Comparison of ENCODE assay signal across 9 mouse cellular contexts in the genomic region with DNA sequence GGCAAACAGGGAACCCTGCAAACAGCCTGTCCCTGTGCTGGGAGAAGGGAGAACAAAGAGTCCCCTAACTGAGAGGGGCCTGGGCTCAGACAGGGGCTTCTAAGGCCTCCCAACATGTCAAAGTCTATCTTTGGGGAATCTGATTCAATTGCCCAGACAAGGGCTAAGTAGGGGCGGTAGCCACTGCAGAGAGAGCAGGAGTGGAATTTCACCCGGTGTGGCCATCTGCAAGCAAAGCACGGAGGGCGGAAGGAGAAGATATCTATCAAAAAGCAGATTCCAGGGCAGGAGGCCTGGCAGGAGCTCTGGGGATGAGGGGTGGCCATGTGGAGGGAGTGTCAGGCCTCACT. TPM values are rescaled to one million over a fixed set of nuclear protein-coding genes. Genes with fewer than 3 reads are reported as not detected.
DNase-seq lines count a peak whose midpoint lies in the region; ATAC-seq and TF ChIP-seq lines count a peak whose summit lies in the region.
"Had no signal": no experiment of that assay in that cellular context is flagged by ENCODE, and none has a peak within 500 bp of the region (broad histone marks: within the 10 kb centered on the region; RNA-seq: fewer than 3 reads in every experiment).

No protein-coding gene starts in this region.

- no peak overlapping the region for H3K27ac ChIP-seq in liver, embryonic 11.5 days (ENCODE audit: low read depth, low read length)
- no peak overlapping the region for H3K27ac ChIP-seq in liver, postnatal 0 days (ENCODE audit: low read depth)
- H3K27ac ChIP-seq in forebrain, postnatal 0 days (ENCODE audit: low read depth, low read length), result 0 out of 2 replicates have a peak overlapping the region, but pooled peaks have one; percentile 21
- peak overlapping the region; percentile 58 for H3K27ac ChIP-seq in neural tube, embryonic 15.5 days (replicated peaks)

- no peak for DNase-seq in liver, embryonic 11.5 days (ENCODE audit: low spot score)
- DNase-seq in liver, postnatal 0 days, result no peak
- no peak for DNase-seq in forebrain, postnatal 0 days
- DNase-seq in kidney, postnatal 14 days, result peak; percentile 59
- no peak for DNase-seq in cerebellum, adult 9-10 months

- H3K9me3 ChIP-seq in liver, embryonic 11.5 days (ENCODE audit: control insufficient read depth, low read length), result no peaks in the 10 kb centered on the region
- no peaks in the 10 kb centered on the region for H3K9me3 ChIP-seq in liver, postnatal 0 days (ENCODE audit: low read length)
- no peaks in the 10 kb centered on the region for H3K9me3 ChIP-seq in forebrain, postnatal 0 days (ENCODE audit: low read length)
- H3K9me3 ChIP-seq in neural tube, embryonic 15.5 days (replicated peaks), result no peaks in the 10 kb centered on the region

- no peak overlapping the region for H3K4me3 ChIP-seq in liver, embryonic 11.5 days (ENCODE audit: low read depth, low read length)
- no peak overlapping the region for H3K4me3 ChIP-seq in liver, postnatal 0 days (ENCODE audit: low read depth, low read length)
- H3K4me3 ChIP-seq in forebrain, postnatal 0 days (ENCODE audit: low read depth, low read length), result no peak overlapping the region
- no peak overlapping the region for H3K4me3 ChIP-seq in neural tube, embryonic 15.5 days (replicated peaks)

- TF ChIP-seq EP300 in liver, postnatal 0 days (IDR thresholded peaks at IDR 0.05; ENCODE audit: low read depth), result no peak

- 0 out of 2 replicates have a peak overlapping the region, but pooled peaks have one; percentile 1 for H3K9ac ChIP-seq in liver, embryonic 11.5 days (ENCODE audit: low read depth, low read length)
- no peak overlapping the region for H3K9ac ChIP-seq in liver, postnatal 0 days (replicated peaks)
- no peak overlapping the region for H3K9ac ChIP-seq in forebrain, postnatal 0 days
- no peak overlapping the region for H3K9ac ChIP-seq in neural tube, embryonic 15.5 days (replicated peaks)

- H3K4me2 ChIP-seq in liver, embryonic 11.5 days, result no peak overlapping the region
- H3K4me2 ChIP-seq in liver, postnatal 0 days (ENCODE audit: low read depth, low read length), result no peak overlapping the region
- no peak overlapping the region for H3K4me2 ChIP-seq in forebrain, postnatal 0 days (ENCODE audit: low read depth)
- no peak overlapping the region for H3K4me2 ChIP-seq in neural tube, embryonic 15.5 days

- ATAC-seq in liver, embryonic 11.5 days (replicated peaks; ENCODE audit: low FRiP score), result no peak
- no peak for ATAC-seq in liver, postnatal 0 days
- no peak for ATAC-seq in forebrain, postnatal 0 days
- no peak for ATAC-seq in neural tube, embryonic 15.5 days (ENCODE audit: low FRiP score)
- no peak for ATAC-seq in CD4-positive, CD25-positive, alpha-beta regulatory T cell, adult 4 months
- no peak for ATAC-seq in activated CD4-positive, CD25-positive, alpha-beta regulatory T cell, adult 4 months
- ATAC-seq: Patski had no signal

- no peaks in the 10 kb centered on the region for H3K4me1 ChIP-seq in liver, embryonic 11.5 days (replicated peaks; ENCODE audit: control insufficient read depth, insufficient read depth, low read length)
- H3K4me1 ChIP-seq in liver, postnatal 0 days (ENCODE audit: insufficient read depth), result peaks cover 9% of the 10 kb centered on the region; the same call in 1 of the 2 replicates
- H3K4me1 ChIP-seq in forebrain, postnatal 0 days (ENCODE audit: insufficient read depth), result no peaks in the 10 kb centered on the region
- no peaks in the 10 kb centered on the region for H3K4me1 ChIP-seq in neural tube, embryonic 15.5 days

- 58% methylated on average over 4 of the region's 4 CpGs for WGBS in liver, embryonic 11.5 days
- 74% methylated on average over 4 of the region's 4 CpGs for WGBS in liver, postnatal 0 days (ENCODE audit: insufficient replicate concordance)
- 61% methylated on average over 4 of the region's 4 CpGs for WGBS in forebrain, postnatal 0 days
- 41% methylated on average over 4 of the region's 4 CpGs for WGBS in neural tube, embryonic 15.5 days

- no peaks in the 10 kb centered on the region for H3K36me3 ChIP-seq in liver, embryonic 11.5 days (ENCODE audit: control insufficient read depth, insufficient read depth, low read length)
- H3K36me3 ChIP-seq in liver, postnatal 0 days (replicated peaks; ENCODE audit: insufficient read depth, low read length), result no peaks in the 10 kb centered on the region
- H3K36me3 ChIP-seq in forebrain, postnatal 0 days (ENCODE audit: insufficient read depth), result no peaks in the 10 kb centered on the region
- H3K36me3 ChIP-seq in neural tube, embryonic 15.5 days, result no peaks in the 10 kb centered on the region

- no peak for TF ChIP-seq CTCF in liver, postnatal 0 days (IDR thresholded peaks at IDR 0.05; ENCODE audit: low read depth)
- no peak for TF ChIP-seq CTCF in forebrain, postnatal 0 days (IDR thresholded peaks at IDR 0.05; ENCODE audit: low read depth)

- no peaks in the 10 kb centered on the region for H3K27me3 ChIP-seq in liver, embryonic 11.5 days (replicated peaks; ENCODE audit: control insufficient read depth, insufficient read depth, low read length)
- H3K27me3 ChIP-seq in liver, postnatal 0 days (ENCODE audit: insufficient read depth, low read length), result no peaks in the 10 kb centered on the region
- H3K27me3 ChIP-seq in forebrain, postnatal 0 days (ENCODE audit: insufficient read depth, low read length), result no peaks in the 10 kb centered on the region
- H3K27me3 ChIP-seq in neural tube, embryonic 15.5 days (replicated peaks), result no peaks in the 10 kb centered on the region
- H3K27me3 ChIP-seq: Patski had no signal

RNA-seq across cellular contexts. Expression of a gene that starts 38.7 kb away (rescaled TPM):
- not detected in 2 replicates for polyA plus RNA-seq in liver, embryonic 11.5 days (2014; fragmentation: Nextera tagmentation; extraction: Ambion mirVana)
- polyA plus RNA-seq in liver, postnatal 0 days (2015; fragmentation: Nextera tagmentation; extraction: Ambion mirVana), result not detected in 2 replicates
- total RNA-seq in forebrain, postnatal 0 days (2014; rRNA removed), result 0.29 TPM in 1 of 2 replicates, not detected in the other
- not detected in 2 replicates for polyA plus RNA-seq in forebrain, postnatal 0 days (2015; fragmentation: Nextera tagmentation; extraction: Ambion mirVana)
- polyA plus RNA-seq in neural tube, embryonic 15.5 days (2015; fragmentation: Nextera tagmentation; extraction: Ambion mirVana), result not detected in 2 replicates
- not detected for polyA plus RNA-seq in CD4-positive, CD25-positive, alpha-beta regulatory T cell, adult 4 months (2017; shearing (Covaris generic))
- polyA plus RNA-seq in activated CD4-positive, CD25-positive, alpha-beta regulatory T cell, adult 4 months (2017; shearing (Covaris generic)), result not detected
- polyA plus RNA-seq: Patski had no signal

RNA-seq across cellular contexts. Expression of a gene that starts 38.8 kb away (rescaled TPM):
- not detected in 2 replicates for polyA plus RNA-seq in liver, embryonic 11.5 days (2014; fragmentation: Nextera tagmentation; extraction: Ambion mirVana)
- polyA plus RNA-seq in liver, postnatal 0 days (2015; fragmentation: Nextera tagmentation; extraction: Ambion mirVana), result not detected in 2 replicates
- 0.15 and 0.33 TPM in 2 replicates for total RNA-seq in forebrain, postnatal 0 days (2014; rRNA removed)
- 0.17 and 0.19 TPM in 2 replicates for polyA plus RNA-seq in forebrain, postnatal 0 days (2015; fragmentation: Nextera tagmentation; extraction: Ambion mirVana)
- polyA plus RNA-seq in neural tube, embryonic 15.5 days (2015; fragmentation: Nextera tagmentation; extraction: Ambion mirVana), result 0.13 TPM in 1 of 2 replicates, not detected in the other
- polyA plus RNA-seq in CD4-positive, CD25-positive, alpha-beta regulatory T cell, adult 4 months (2017; shearing (Covaris generic)), result 1 to 10 TPM; 1.5 to 4.0 TPM
- polyA plus RNA-seq in activated CD4-positive, CD25-positive, alpha-beta regulatory T cell, adult 4 months (2017; shearing (Covaris generic)), result 1 to 10 TPM in 1 of 2 experiments, under 1 TPM in 1; 0.38 to 3.9 TPM
- polyA plus RNA-seq: Patski had no signal

Comparison
In these comparisons a context has a peak if more than half of its experiments do, and no peak if none do; other contexts are left out.
1. H3K27ac ChIP-seq: peak in forebrain, postnatal 0 days (single experiment) and neural tube, embryonic 15.5 days (single experiment); none in liver, embryonic 11.5 days (single experiment) and liver, postnatal 0 days (single experiment).